In genomic region chr14:79488531-79488930, GRCm38 (mm10) we compare ENCODE assay signal across 9 mouse cellular contexts. TPM values are rescaled to one million over a fixed set of nuclear protein-coding genes. Genes with fewer than 3 reads are reported as not detected.
DNase-seq lines count a peak whose midpoint lies in the region; ATAC-seq lines count a peak whose summit lies in the region.
"Had no signal": no experiment of that assay in that cellular context is flagged by ENCODE, and none has a peak within 500 bp of the region (broad histone marks: within the 10 kb centered on the region; RNA-seq: fewer than 3 reads in every experiment).

No protein-coding gene starts in this region.

- no peak for ATAC-seq in heart, embryonic 12.5 days (ENCODE audit: insufficient number of reproducible peaks, low FRiP score)
- no peak for ATAC-seq in granulocyte monocyte progenitor cell, adult 5-6 weeks (replicated peaks; ENCODE audit: poor library complexity, severe bottlenecking)

- no peak overlapping the region for H3K27ac ChIP-seq in heart, embryonic 12.5 days (ENCODE audit: poor library complexity, severe bottlenecking)

- H3K9me3 ChIP-seq in heart, embryonic 12.5 days (replicated peaks) = no peaks in the 10 kb centered on the region
- H3K9me3 ChIP-seq: hindbrain, embryonic 15.5 days had no signal

- no peak overlapping the region for H3K4me3 ChIP-seq in heart, embryonic 12.5 days

- no peak overlapping the region for H3K4me2 ChIP-seq in heart, embryonic 12.5 days

- peak; percentile 98 for DNase-seq in heart, adult 11 months
- DNase-seq in ES-CJ7 (ENCODE audit: low read depth, low spot score) = peak; percentile 19
- DNase-seq in heart, adult 8-10 months (ENCODE audit: low spot score) = peak; percentile 74
- DNase-seq in lung, postnatal 10 days = peak; percentile 61
- no peak for DNase-seq in c-Kit-positive CD71-positive TER-119-positive erythroid progenitor cells, embryonic 14.5 days (ENCODE audit: low spot score)

- peaks cover 8% of the 10 kb centered on the region for H3K36me3 ChIP-seq in heart, embryonic 12.5 days
- H3K36me3 ChIP-seq: hindbrain, embryonic 15.5 days had no signal

- no peaks in the 10 kb centered on the region for H3K27me3 ChIP-seq in heart, embryonic 12.5 days (replicated peaks)
- H3K27me3 ChIP-seq: hindbrain, embryonic 15.5 days had no signal

- peaks cover 31% of the 10 kb centered on the region for H3K4me1 ChIP-seq in heart, embryonic 12.5 days (replicated peaks)

- no peak overlapping the region for H3K9ac ChIP-seq in heart, embryonic 12.5 days

- 87% methylated on average over 9 of the region's 9 CpGs for WGBS in heart, embryonic 12.5 days

RNA-seq across cellular contexts. Expression of gene Wbp4, which starts 7.2 kb away (rescaled TPM):
- 29.5 and 30.6 TPM in 2 replicates for polyA plus RNA-seq in heart, embryonic 12.5 days (2016; fragmentation: Nextera tagmentation; extraction: Ambion mirVana)
- total RNA-seq in heart, adult 8-10 months (2022) = 10 to 100 TPM; 20.6 to 24.0 (median 21.6) TPM
- 15.3 and 28.1 TPM in 2 replicates for total RNA-seq in granulocyte monocyte progenitor cell, adult 5-6 weeks (2014; fragmentation: Nextera tagmentation)
- 70.8 and 75.0 TPM in 2 replicates for total RNA-seq in granulocyte monocyte progenitor cell, adult 5-6 weeks (2017)

RNA-seq across cellular contexts. Expression of gene Elf1, which starts 7.5 kb away (rescaled TPM):
- 10.5 and 11.0 TPM in 2 replicates for polyA plus RNA-seq in heart, embryonic 12.5 days (2016; fragmentation: Nextera tagmentation; extraction: Ambion mirVana)
- total RNA-seq in heart, adult 8-10 months (2022) = 10 to 100 TPM in 3 of 4 experiments, 1 to 10 TPM in 1; 9.9 to 12.5 (median 12.0) TPM
- 92.6 and 98.6 TPM in 2 replicates for total RNA-seq in granulocyte monocyte progenitor cell, adult 5-6 weeks (2014; fragmentation: Nextera tagmentation)
- 178 and 188 TPM in 2 replicates for total RNA-seq in granulocyte monocyte progenitor cell, adult 5-6 weeks (2017)

RNA-seq across cellular contexts. Expression of gene Kbtbd6, which starts 36.9 kb away (rescaled TPM):
- 2.0 and 2.9 TPM in 2 replicates for polyA plus RNA-seq in heart, embryonic 12.5 days (2016; fragmentation: Nextera tagmentation; extraction: Ambion mirVana)
- under 1 TPM in 3 of 4 experiments, not detected in 1; 0.11 to 0.16 (median 0.16) TPM for total RNA-seq in heart, adult 8-10 months (2022)
- total RNA-seq in granulocyte monocyte progenitor cell, adult 5-6 weeks (2014; fragmentation: Nextera tagmentation) = 0.77 and 1.3 TPM in 2 replicates
- 6.2 and 7.2 TPM in 2 replicates for total RNA-seq in granulocyte monocyte progenitor cell, adult 5-6 weeks (2017)
- polyA plus RNA-seq: liver, adult 2 months had no signal

Comparison
In these comparisons a context has a peak if more than half of its experiments do, and no peak if none do; other contexts are left out.
1. RNA of gene Elf1, which starts 7.5 kb away (total RNA-seq): 92.6 to 188 TPM in granulocyte monocyte progenitor cell, adult 5-6 weeks; 9.9 to 12.5 TPM in heart, adult 8-10 months; every median in the first group is over 4 times any median in the second.